Mouse (Mus musculus): ENCODE measurements around the gene Klra3. TPM values are rescaled to one million over a fixed set of nuclear protein-coding genes. Genes with fewer than 3 reads are reported as not detected.

The Klra3 gene
- polyA plus RNA-seq, 1 experiment from 2014 or later, result not detected

Other genes with a start within 250 kb of the Klra3 start
- gene Klra8, start 207.7 kb downstream of the Klra3 start, polyA plus RNA-seq (2014; fragmentation: Nextera tagmentation; extraction: Ambion mirVana), result not detected in 2 replicates
- gene Klra9, start 144.5 kb downstream of the Klra3 start, polyA plus RNA-seq (2014; fragmentation: Nextera tagmentation; extraction: Ambion mirVana), result not detected in 2 replicates
- not detected in 2 replicates for gene Klra7, start 104.3 kb downstream of the Klra3 start, polyA plus RNA-seq (2014; fragmentation: Nextera tagmentation; extraction: Ambion mirVana)
- not detected in 2 replicates for gene Klra10, start 55.6 kb downstream of the Klra3 start, polyA plus RNA-seq (2014; fragmentation: Nextera tagmentation; extraction: Ambion mirVana)
- gene Klra1, start 49.3 kb upstream of the Klra3 start, polyA plus RNA-seq (2014; fragmentation: Nextera tagmentation; extraction: Ambion mirVana), result not detected in 2 replicates